Mouse (Mus musculus) thymus, adult 18-20 months (tissue): Measurements from ENCODE around the gene Zfp668.

Experiments used
- DNase-seq, 2 experiments: peaks; one replicate each; pipeline ENCODE4 v3.0.0; 2022; ENCODE audit warnings: mixed read lengths in 2 of 2

The Zfp668 gene

GRCm38 (mm10) chr7:127894480-127894879 is 17.9 kb upstream of the Zfp668 start:
- DNase-seq: no peak

- no peak for DNase-seq
These were observed 14.2 kb upstream of the Zfp668 start, which contains the start of gene Prss53 for GRCm38 (mm10) chr7:127890798-127891197. TSS of gene Prss53 (minus strand) at chr7:127890970.

GRCm38 (mm10) chr7:127888821-127889220 is 12.2 kb upstream of the Zfp668 start:
- no peak for DNase-seq

- no peak for DNase-seq
These were observed 11.2 kb upstream of the Zfp668 start for GRCm38 (mm10) chr7:127887781-127888180.

- DNase-seq: no peak
These were observed 10.6 kb upstream of the Zfp668 start for GRCm38 (mm10) chr7:127887191-127887590.

DNA sequence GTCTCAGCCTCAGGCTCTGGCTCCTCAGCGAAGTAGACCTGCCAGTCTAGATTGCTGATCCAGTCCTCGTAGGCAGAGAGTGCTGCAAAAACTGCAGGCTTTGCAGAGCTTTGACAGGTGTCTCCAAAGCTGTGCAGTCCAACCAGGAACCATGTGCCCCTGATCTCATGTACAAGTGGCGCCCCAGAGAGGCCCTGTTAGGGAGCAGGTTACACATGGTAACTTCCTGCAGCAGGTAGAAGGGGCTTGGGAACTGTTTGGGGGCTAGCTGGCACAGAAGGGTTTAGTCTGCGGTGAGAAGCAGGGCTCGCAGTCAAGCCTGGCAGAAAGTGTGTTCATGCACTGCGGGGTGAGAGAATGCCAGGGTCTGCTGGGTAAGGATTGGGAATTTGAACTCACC is 9.9 kb upstream of the Zfp668 start:
- no peak for DNase-seq

- no peak for DNase-seq
These were observed 9.3 kb upstream of the Zfp668 start for GRCm38 (mm10) chr7:127885951-127886350.

- DNase-seq: no peak
These were observed 3.8 kb upstream of the Zfp668 start for GRCm38 (mm10) chr7:127880431-127880830.

DNA sequence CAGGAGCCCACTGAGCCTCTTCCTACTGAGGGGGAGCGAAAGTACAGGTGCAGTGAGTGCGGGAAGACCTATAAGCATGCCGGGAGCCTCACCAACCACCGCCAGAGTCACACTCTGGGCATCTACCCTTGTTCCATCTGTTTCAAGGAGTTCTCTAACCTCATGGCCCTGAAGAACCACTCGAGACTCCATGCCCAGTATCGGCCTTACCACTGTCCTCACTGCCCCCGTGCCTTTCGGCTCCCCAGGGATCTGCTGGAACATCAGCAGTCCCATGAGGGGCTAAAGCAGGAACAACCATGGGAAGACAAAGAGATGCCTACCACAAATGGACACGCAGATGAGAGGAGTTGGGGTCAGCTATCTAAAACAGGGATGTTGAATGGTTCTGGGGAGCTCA is 2.7 kb upstream of the Zfp668 start:
- DNase-seq: no peak

DNA sequence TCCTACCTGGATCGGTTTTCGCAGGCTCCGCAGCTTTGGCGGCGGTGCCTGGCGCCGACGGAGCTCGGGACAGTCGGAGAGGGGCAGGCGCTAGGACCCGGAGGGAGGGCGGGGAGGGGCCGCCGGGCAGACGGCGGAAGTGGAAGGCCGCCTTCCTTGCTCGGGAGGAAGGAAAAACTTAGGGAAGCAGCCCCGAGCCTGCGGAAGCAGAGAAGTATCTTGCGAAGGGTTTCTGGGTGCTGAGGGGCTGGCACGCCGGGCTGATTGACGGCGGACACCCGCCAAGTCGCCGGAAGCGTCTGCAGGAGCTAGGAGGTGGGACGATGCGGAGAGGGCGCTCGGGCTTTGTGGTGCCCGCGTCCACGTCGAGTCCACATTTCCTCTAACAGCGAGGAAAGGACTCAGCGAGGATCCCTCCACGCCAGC is 574 bp downstream of the Zfp668 start, which contains the start of gene Zfp646:
Gene Zfp646 (plus strand): TSS at position 181 of the 426 bp plus-strand sequence.
- peak; percentile 53 to 73 for DNase-seq

DNA sequence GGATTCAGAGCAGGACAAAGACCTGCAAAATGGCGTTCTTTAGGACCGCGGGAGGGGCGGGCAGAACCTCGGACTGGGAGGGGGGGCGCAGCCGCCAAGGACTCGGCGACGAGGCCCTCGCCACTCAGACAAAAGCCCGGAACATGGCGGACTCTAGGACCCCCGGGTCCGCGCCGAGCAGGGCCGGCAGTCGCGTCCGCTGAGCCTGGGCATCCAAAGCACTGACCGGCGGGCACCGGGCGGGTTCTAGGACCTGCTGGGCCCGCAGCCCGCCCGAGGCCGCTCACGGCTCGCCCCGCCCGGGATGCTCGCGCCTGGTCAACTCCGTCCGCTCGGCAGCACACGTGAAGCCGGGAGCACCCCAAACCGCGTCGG is 1.0 kb downstream of the Zfp668 start:
- peak; percentile 78 to 84 for DNase-seq

DNA sequence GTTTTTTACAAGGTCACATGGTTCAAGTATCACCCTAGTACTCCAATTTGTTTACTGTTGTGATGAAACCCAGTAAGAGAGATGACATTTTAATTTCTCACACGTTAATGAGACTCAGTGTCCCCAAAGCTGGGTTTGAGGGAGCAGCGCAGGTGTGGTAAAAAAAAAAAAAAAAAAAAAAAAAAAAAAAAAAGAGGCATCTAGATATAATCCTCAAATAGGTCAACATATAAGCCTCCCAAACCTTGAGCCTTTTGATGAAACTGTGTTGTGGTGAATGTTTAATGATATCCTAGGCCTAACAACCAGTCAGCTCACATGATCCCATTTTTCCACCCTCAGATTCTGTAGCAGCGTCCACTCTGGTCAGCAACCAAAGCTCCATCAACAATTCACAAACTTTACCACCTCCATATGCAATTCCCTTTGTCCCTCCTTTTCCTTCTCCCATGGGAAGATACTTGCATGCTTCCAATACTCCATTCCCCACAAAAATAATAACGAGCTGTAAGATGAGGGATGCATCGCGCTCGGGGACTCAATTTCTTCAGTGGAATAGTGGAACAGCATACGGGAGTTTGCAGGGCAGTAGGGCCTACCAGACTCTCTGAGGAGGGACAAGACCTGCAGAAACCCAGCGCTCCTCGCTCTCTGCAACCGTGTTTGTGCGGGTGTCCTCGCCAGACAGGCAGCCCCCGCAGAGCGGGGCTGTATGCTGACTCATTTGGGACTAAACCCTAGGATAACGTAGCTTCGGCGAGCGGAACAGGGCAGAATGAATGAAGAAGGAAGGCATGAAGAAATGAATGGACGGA is 1.6 kb downstream of the Zfp668 start:
- no peak for DNase-seq

- no peak for DNase-seq
These were observed 6.3 kb downstream of the Zfp668 start for GRCm38 (mm10) chr7:127870136-127870821.

DNA sequence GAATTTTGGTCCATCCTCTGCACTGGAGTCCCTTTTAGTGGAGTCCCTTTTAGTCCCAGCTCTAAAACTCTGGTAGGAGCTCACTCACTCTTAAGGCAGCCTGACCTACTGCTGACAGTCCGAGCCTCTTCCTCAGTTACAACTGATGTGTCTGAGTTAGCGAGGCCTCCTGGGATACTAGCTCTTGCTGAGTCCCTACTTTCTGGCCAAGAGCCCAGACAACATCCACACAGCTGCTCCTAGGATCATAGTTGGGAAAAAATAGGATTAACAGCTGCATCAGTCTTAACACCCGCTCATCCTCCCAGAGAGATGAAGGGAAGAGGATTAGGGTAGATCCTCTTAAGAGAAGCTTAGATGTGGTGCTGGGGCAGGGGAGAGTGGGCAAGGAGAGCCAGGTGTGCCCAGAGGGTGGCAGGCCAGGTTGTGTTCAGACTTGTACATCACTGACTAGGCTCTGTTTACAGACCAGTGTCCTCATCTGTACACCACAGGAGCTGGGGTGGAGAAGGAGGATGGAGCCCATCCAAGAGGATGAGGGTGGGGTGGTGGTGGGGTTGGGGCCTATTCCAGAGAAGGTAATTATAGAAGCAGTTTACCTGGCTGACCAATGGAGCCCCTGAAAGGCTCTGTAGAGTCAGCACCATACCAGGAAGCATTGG is 7.3 kb downstream of the Zfp668 start:
- no peak for DNase-seq

DNA sequence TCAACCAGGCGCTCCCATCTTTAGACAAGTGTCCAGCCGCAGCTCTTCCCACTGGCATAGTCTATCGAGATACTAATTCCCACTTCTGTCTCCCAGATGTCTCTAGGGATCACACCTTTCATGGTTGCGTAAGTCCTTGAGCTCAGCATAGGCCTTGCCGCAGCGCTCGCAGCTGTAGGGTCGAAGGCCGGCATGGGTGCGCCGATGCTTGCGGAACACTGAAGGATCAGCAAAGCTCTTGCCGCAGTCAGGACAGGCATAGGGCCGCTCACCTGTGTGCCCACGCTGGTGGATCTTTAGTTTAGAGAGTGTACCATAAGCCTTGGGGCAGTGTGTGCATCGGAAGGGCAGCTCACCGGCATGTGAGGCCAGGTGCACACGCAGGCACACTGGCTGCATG is 9.0 kb downstream of the Zfp668 start:
- no peak for DNase-seq

DNA sequence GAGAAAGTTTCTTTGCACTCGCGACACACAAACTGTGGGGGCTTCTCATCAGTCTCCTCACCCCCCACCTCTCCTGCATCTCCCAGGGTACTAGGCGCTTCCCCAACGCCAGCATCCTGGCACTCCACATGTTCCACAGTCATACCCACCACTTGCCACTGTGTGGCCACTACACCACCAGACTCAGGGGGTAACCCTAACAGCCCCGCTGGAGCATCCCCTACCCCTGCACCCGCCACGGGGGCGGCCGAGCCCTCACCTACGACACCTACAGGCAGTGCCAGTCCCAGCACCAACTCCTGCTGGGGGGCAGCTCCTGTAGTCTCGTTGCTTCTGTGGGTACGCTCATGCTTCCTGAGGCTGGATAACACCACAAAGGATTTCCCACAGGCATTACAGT is 10.2 kb downstream of the Zfp668 start:
- DNase-seq: no peak

DNA sequence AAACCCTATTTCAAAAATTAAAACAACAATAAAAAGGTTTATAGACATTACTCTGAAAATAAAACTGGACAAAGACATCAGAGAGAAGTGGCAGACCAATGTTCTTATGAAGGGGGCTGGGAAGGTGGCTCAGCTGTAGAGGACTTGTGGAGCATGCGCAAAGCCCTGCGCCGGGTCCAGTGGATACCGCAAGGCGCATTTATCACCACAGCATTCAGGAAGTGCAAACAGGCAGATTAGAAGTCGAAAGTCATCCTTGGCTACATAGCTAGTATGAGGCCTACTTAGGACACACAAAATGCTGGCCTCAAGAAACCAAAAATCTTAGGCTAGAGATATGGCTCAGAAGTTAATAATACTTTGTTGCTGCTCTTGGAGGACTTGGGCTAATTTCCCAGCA is 18.4 kb downstream of the Zfp668 start:
- no peak for DNase-seq

- DNase-seq: no peak
These were observed 25.7 kb downstream of the Zfp668 start for GRCm38 (mm10) chr7:127850906-127851305.

DNA sequence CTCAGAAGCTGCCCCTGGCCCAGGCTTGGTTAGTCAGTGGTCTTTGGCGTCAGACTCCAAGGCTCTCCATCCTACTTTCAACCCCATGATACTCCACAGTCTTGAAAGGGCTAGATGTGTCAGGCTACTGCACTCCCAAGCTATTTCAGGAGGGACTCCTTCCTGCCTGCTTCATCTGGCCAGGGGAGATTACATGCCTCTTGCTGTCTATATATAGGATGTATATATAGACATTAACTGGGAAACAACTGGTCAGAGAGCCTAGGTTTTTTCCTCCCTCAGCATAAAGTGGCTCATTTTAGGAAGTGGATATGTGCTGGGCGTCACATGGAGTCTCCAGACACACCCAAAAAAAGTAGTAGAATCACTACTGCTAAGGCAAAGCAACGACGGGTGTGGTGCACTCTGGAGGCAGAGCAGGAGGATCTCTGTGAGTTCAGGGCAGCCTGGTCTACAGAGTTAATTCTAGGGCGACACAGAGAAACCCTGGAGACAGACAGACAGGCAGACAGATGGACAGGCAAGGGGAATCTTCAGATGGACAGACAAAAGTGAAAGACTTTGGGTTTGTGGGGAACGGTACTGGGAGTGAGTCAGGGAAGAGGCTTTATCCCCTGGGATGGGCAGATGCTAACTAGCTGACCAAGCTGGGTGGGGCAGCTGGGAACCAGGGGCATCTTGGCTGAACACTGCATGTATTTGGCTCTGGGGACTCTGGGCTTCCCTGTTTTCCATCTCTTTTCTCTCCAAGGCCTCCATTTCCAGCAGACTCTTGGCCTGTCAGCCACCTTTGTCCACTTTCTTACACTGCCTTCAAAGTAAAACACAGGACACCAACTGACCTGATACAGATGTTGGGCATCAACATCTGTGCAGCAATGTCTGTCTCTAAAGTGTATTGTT is 26.4 kb downstream of the Zfp668 start:
- DNase-seq: no peak

DNA sequence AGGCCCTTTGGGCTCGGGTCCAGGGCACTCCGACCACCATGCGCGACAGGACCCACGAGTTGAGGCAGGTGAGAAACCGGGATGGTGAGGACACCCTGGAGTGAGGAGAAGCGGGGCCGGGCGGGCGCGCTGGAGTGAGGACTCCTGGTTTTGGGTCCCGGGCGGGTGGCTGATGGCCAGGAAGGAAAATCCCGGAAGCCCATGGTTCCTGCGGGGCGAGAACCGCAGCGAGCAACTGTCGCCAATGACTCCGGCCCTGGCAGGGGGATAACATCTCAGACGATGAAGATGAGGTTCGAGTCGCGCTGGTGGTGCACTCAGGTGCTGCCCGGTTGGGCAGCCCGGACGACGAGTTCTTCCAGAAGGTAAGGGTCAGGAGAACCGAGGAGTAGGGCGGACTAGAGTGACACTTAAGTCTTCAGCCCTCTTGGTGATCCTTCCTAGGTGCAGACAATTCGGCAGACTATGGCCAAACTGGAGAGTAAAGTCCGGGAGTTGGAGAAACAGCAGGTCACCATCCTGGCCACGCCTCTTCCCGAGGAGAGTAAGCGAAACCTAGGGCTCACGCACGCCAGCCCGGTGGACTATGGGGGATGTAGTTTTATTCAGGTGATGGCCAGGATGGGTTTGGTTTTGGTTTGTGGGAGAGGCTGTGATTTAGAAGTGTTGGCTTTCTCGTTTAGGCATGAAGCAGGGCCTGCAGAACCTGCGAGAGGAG is 34.5 kb downstream of the Zfp668 start:
- DNase-seq: peak; percentile 64 to 74

DNA sequence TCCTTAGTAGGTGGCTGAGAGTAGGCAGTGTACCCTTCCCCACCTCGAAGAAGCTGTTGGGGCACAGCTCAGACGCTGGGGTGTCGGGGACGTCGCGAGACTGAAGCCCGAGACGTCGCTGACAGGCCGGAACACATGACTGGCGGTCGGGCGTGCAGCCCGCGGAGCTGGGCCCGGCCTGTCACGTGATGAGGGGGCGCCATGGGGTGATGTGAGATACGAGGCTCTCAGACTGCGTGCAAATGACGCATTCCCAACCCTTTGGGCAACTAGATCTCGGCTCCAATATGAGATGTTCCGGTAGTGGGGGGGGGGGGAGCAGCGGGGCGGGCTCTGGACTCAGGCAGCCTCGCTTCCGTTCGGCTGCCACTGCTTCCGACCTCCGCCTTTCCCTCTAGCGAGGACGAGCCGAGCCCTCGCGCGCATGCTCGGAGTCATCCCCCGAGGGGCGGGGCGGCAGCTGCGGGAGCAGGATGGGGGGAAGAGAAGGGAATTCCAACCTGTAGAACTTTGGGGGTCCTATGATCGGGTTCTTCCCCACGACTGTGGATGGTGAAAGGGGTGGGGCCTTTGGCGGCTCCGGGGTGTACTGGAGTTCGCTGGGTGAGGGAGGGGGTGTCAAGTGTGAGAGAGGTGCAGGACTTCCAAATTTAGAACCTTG is 35.2 kb downstream of the Zfp668 start:
- peak; percentile 89 to 92 for DNase-seq
